Mouse (Mus musculus) ES-E14 (cell line): ENCODE results near the gene Ophn1.

Experiments
- HCFC1 ChIP-seq: IDR thresholded peaks from 2 replicates; pipeline ENCODE4 v1.6.1; 2012; ENCODE audit warnings: low read length, inconsistent platforms, borderline replicate concordance; ENCODE audit not compliant: insufficient read depth
- MAFK ChIP-seq: IDR thresholded peaks from 2 replicates; pipeline ENCODE4 v1.6.1; 2014; ENCODE audit warnings: mild to moderate bottlenecking, low read depth, low read length, inconsistent platforms; ENCODE audit not compliant: insufficient read depth
- ZC3H11A ChIP-seq: IDR thresholded peaks from 2 replicates; pipeline ENCODE4 v1.6.1; 2012; ENCODE audit warnings: low read depth, mild to moderate bottlenecking, inconsistent platforms, low read length, borderline replicate concordance
- ZNF384 ChIP-seq: IDR thresholded peaks from 2 replicates; pipeline ENCODE4 v1.6.1; 2012; ENCODE audit warnings: low read depth, low read length, inconsistent platforms

DNA sequence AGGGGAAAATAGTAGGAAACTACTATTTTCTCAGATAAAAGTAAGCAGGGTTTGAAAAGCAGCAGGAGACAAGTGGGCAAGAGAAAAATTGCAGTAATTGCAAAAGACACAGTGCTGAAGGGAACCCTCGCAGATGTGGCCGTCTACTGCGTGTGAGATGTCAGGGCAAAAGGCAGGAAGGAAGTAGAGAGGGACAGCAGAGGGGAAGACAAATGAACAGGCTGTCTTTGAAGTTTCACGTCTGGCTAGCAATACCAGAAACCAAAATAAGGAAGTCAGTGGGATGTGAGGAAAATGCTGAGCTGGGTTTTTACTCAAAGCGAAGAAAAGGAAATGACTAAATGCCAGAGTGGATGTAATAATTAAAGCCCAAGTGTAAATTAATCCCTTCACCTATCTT lies 30.7 kb downstream of the Ophn1 start:
- TF ChIP-seq ZC3H11A, result no peak
- TF ChIP-seq MAFK, result no peak
- no peak for TF ChIP-seq ZNF384
- TF ChIP-seq HCFC1, result no peak
